Comparison of ENCODE assay signal across 12 mouse cellular contexts in genomic region chr1:86294472-86294871, GRCm38 (mm10). TPM values are rescaled to one million over a fixed set of nuclear protein-coding genes. Genes with fewer than 3 reads are reported as not detected.
A peak's percentile ranks its signal among the peaks of the same experiment; 100 is the strongest.
DNase-seq lines count a peak whose midpoint lies in the region; ATAC-seq lines count a peak whose summit lies in the region.
"Had no signal": no experiment of that assay in that cellular context is flagged by ENCODE, and none has a peak within 500 bp of the region (broad histone marks: within the 10 kb centered on the region; RNA-seq: fewer than 3 reads in every experiment).

No protein-coding gene starts in this region.

- H3K36me3 ChIP-seq in kidney, embryonic 15.5 days, result no peaks in the 10 kb centered on the region
- no peaks in the 10 kb centered on the region for H3K36me3 ChIP-seq in forebrain, embryonic 12.5 days (replicated peaks)
- H3K36me3 ChIP-seq in limb, embryonic 15.5 days, result no peaks in the 10 kb centered on the region
- H3K36me3 ChIP-seq: G1E; lung, embryonic 15.5 days had no signal

- H3K27me3 ChIP-seq in kidney, embryonic 15.5 days, result no peaks in the 10 kb centered on the region
- no peaks in the 10 kb centered on the region; the same call in 1 of the 2 replicates for H3K27me3 ChIP-seq in forebrain, embryonic 12.5 days
- no peaks in the 10 kb centered on the region for H3K27me3 ChIP-seq in limb, embryonic 15.5 days
- H3K27me3 ChIP-seq: lung, embryonic 15.5 days had no signal

- no peak overlapping the region for H3K9ac ChIP-seq in kidney, embryonic 15.5 days
- H3K9ac ChIP-seq in forebrain, embryonic 12.5 days, result no peak overlapping the region
- H3K9ac ChIP-seq in limb, embryonic 15.5 days, result no peak overlapping the region
- H3K9ac ChIP-seq: lung, embryonic 15.5 days had no signal

- H3K27ac ChIP-seq in kidney, embryonic 15.5 days, result peak overlapping the region; percentile 14; the same call in 1 of the 2 replicates
- no peak overlapping the region for H3K27ac ChIP-seq in forebrain, embryonic 12.5 days
- no peak overlapping the region for H3K27ac ChIP-seq in limb, embryonic 15.5 days
- H3K27ac ChIP-seq: lung, embryonic 15.5 days had no signal

- no peak for DNase-seq in kidney, adult 9 months
- peak; percentile 33 for DNase-seq in R1 (ENCODE audit: low read depth, low spot score)
- no peak for DNase-seq in c-Kit-positive CD71-positive TER-119-positive erythroid progenitor cells, embryonic 14.5 days (ENCODE audit: low spot score)
- no peak for DNase-seq in thymus, postnatal 36 days
- no peak for DNase-seq in spleen, postnatal 36 days (ENCODE audit: low spot score in 2 of 2)
- DNase-seq: adrenal gland, postnatal 14 days; heart, postnatal 36 days had no signal

- no peaks in the 10 kb centered on the region for H3K4me1 ChIP-seq in kidney, embryonic 15.5 days
- peaks cover 11% of the 10 kb centered on the region for H3K4me1 ChIP-seq in forebrain, embryonic 12.5 days
- peaks cover 10% of the 10 kb centered on the region for H3K4me1 ChIP-seq in limb, embryonic 15.5 days
- H3K4me1 ChIP-seq: lung, embryonic 15.5 days had no signal

- H3K4me2 ChIP-seq in kidney, embryonic 15.5 days, result no peak overlapping the region
- no peak overlapping the region for H3K4me2 ChIP-seq in forebrain, embryonic 12.5 days
- H3K4me2 ChIP-seq in limb, embryonic 15.5 days, result no peak overlapping the region
- H3K4me2 ChIP-seq: lung, embryonic 15.5 days had no signal

- H3K9me3 ChIP-seq in kidney, embryonic 15.5 days (replicated peaks), result no peaks in the 10 kb centered on the region
- H3K9me3 ChIP-seq in forebrain, embryonic 12.5 days, result no peaks in the 10 kb centered on the region
- H3K9me3 ChIP-seq in limb, embryonic 15.5 days, result no peaks in the 10 kb centered on the region
- H3K9me3 ChIP-seq: G1E; lung, embryonic 15.5 days had no signal

- H3K4me3 ChIP-seq in kidney, embryonic 15.5 days (replicated peaks), result no peak overlapping the region
- H3K4me3 ChIP-seq in forebrain, embryonic 12.5 days (replicated peaks), result no peak overlapping the region
- no peak overlapping the region for H3K4me3 ChIP-seq in limb, embryonic 15.5 days
- H3K4me3 ChIP-seq: lung, embryonic 15.5 days had no signal

- WGBS in kidney, embryonic 15.5 days, result 34% methylated on average over 4 of the region's 4 CpGs
- 11% methylated on average over 4 of the region's 4 CpGs for WGBS in forebrain, embryonic 12.5 days
- 36% methylated on average over 4 of the region's 4 CpGs for WGBS in limb, embryonic 15.5 days

- ATAC-seq in kidney, embryonic 15.5 days (replicated peaks; ENCODE audit: low FRiP score), result peak; percentile 66; the same call in 1 of the 2 replicates
- peak; percentile 74; the same call in 1 of the 2 replicates for ATAC-seq in forebrain, embryonic 12.5 days (ENCODE audit: low FRiP score)
- ATAC-seq in limb, embryonic 15.5 days (ENCODE audit: insufficient number of reproducible peaks, low FRiP score, low TSS enrichment, low read depth), result peak; percentile 38; the same call in 1 of the 2 replicates

RNA-seq across cellular contexts. Expression of gene B3gnt7, which starts 8.2 kb away (rescaled TPM):
- polyA plus RNA-seq in kidney, embryonic 15.5 days (2015; fragmentation: Nextera tagmentation; extraction: Ambion mirVana), result 7.5 and 7.8 TPM in 2 replicates
- 2.6 and 3.0 TPM in 2 replicates for polyA plus RNA-seq in forebrain, embryonic 12.5 days (2016; fragmentation: Nextera tagmentation; extraction: Ambion mirVana)
- polyA plus RNA-seq in limb, embryonic 15.5 days (2015; fragmentation: Nextera tagmentation; extraction: Ambion mirVana), result 5.0 and 6.2 TPM in 2 replicates
- polyA plus RNA-seq: G1E had no signal
